Mouse (Mus musculus) erythroblast, embryonic 14.5 days (primary cell): Measurements from ENCODE around the gene 2010111I01Rik. TPM values are rescaled to one million over a fixed set of nuclear protein-coding genes. Genes with fewer than 3 reads are reported as not detected.

Experiments
- H3K27me3 ChIP-seq: 2 replicates; pipeline ENCODE4 v1.6.1; 2012; ENCODE audit warnings: inconsistent platforms; ENCODE audit not compliant: control insufficient read depth
- H3K36me3 ChIP-seq: 2 replicates; pipeline ENCODE4 v1.6.1; 2012; ENCODE audit warnings: mild to moderate bottlenecking, inconsistent platforms; ENCODE audit not compliant: control insufficient read depth
- H3K4me1 ChIP-seq: 2 replicates; pipeline ENCODE4 v1.6.1; 2012; ENCODE audit warnings: inconsistent platforms; ENCODE audit not compliant: control insufficient read depth
- H3K4me3 ChIP-seq: replicated peaks from 2 replicates; pipeline ENCODE3; 2012; ENCODE audit warnings: moderate library complexity, mild to moderate bottlenecking, inconsistent platforms
- H3K9me3 ChIP-seq: 2 replicates; pipeline ENCODE4 v1.6.1; 2012; ENCODE audit warnings: low read length, inconsistent platforms, mixed read lengths; ENCODE audit not compliant: control insufficient read depth
- GATA1 ChIP-seq: IDR thresholded peaks from 2 replicates; pipeline ENCODE4 v1.6.1; 2012; ENCODE audit warnings: low read length, inconsistent platforms, mixed read lengths
- TAL1 ChIP-seq: IDR thresholded peaks from 3 replicates; pipeline ENCODE4 v1.6.1; 2012; ENCODE audit warnings: low read length, inconsistent platforms, mixed read lengths
- polyA plus RNA-seq: library from polyadenylated mRNA; stranded (reverse); fragments of >175 nt; gene quantifications from 2 replicates; pipeline ENCODE4 v1.2.3, GENCODE M21; 2012

The 2010111I01Rik gene
- polyA plus RNA-seq, 1 experiment: 2.2 TPM

DNA sequence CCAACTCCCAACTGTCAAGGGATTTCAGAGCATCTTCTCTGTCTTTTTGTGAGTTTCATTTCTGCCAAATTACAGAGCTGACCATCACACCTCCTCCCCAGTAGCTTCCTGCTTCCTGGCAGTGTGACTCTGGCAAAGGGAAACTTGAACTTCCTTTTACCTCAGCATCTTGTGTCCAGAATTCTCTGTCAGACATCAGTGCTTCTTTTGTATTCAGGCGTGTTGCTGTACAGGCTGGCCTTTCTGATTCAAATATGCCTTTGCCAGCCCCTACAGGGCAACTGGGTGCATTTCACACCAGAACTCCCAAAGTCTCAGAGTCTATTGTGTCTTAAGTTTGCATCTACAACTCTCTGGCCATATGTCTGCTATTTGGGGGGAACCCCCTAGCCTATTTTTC is 183.5 kb downstream of the 2010111I01Rik start:
- Histone ChIP-seq H3K27me3 (no peaks in the 10 kb centered on the region), H3K36me3 (no peaks in the 10 kb centered on the region), H3K4me3 (no peak overlapping the region), H3K4me1 (peaks cover 6% of the 10 kb centered on the region), H3K9me3 (no peaks in the 10 kb centered on the region)
- no peak for TF ChIP-seq TAL1
- no peak for TF ChIP-seq GATA1

DNA sequence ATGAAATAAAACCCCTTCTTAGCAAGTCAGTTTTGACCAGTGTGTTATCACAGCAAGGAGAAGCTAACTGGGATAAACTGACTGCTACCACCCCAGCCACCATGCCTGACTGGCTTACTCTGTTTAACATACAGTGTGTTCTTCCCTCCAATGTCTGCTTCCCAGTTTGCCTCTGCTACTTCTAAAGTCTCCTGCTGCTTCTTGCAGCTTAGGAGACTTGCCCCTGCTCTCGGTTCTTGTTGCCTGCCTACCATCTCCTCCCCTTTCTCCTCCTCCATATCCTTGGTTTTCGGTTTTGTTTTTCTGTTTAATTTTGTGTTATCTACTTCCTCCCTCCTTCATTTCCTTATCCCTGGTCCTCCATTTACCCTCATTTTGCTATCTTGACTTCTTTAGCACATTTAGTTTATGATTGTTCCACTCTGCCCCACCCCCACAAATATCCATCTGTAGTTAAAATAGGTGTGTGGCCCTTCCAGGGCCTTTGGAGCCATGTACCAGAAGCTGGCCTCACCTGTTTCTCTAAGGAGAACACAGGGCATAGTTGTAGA is 185.9 kb downstream of the 2010111I01Rik start:
- Histone ChIP-seq H3K36me3 (no peaks in the 10 kb centered on the region), H3K4me3 (no peak overlapping the region), H3K9me3 (no peaks in the 10 kb centered on the region), H3K4me1 (peaks cover 6% of the 10 kb centered on the region), H3K27me3 (no peaks in the 10 kb centered on the region)
- no peak for TF ChIP-seq TAL1
- TF ChIP-seq GATA1: no peak

DNA sequence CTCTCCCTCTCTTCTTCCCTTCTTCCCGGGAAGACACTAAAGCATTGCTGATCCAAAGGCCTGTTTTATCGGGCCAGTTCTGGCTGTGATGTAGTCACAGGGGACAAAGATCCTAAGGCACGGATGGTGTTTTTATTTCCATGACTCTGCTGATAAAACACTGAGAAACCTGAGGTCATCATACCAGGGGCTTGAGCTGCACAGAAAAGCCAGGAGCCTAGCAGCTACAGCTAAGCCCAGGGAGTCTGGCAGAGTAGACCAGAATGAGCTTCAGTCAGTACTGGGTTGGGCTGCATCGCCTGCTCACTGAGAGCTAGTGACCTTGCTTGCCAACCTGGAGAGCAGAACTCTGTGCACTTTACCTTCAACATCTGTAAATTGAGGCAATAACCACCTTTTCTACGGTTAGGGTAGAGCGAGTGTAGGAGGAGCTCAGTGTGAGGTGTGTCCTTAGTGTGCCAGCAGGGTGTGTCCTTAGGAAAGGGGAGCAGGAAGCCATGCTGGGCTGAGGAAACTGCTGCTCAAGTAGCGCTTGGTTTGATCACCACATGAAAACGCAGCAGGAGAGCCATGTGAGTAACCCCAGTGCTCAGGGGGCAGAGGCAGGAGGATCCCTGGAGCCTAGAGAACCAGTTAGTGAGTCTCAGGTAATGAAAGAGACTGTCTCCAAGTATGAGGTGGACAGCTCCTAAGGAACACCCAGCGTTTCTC is 186.5 kb downstream of the 2010111I01Rik start:
- Histone ChIP-seq H3K4me1 (peaks cover 6% of the 10 kb centered on the region), H3K4me3 (no peak overlapping the region), H3K27me3 (no peaks in the 10 kb centered on the region), H3K36me3 (no peaks in the 10 kb centered on the region), H3K9me3 (no peaks in the 10 kb centered on the region)
- TF ChIP-seq GATA1 (no peak), TAL1 (no peak)

DNA sequence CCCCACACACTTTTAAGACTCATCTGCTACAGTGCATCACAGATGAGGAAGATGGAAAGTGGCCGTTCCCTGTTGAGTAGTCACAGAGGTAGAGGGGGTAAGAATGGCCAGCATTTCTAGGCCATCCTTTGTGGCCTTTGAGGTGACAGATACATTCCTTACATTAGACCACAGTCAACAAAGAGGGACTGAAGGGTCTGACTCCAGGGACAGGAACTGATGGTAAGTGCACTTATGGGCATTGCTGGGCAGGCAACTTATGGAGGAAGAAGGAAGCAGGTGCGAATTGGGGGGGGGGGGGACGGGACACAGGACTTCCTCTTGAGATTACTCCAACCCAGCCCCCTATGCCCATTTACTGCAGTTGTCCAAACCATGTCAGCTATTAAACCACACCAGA is 187.8 kb downstream of the 2010111I01Rik start:
- Histone ChIP-seq H3K36me3 (no peaks in the 10 kb centered on the region), H3K27me3 (no peaks in the 10 kb centered on the region), H3K4me3 (no peak overlapping the region), H3K9me3 (no peaks in the 10 kb centered on the region), H3K4me1 (peaks cover 6% of the 10 kb centered on the region)
- no peak for TF ChIP-seq GATA1
- TF ChIP-seq TAL1: no peak

DNA sequence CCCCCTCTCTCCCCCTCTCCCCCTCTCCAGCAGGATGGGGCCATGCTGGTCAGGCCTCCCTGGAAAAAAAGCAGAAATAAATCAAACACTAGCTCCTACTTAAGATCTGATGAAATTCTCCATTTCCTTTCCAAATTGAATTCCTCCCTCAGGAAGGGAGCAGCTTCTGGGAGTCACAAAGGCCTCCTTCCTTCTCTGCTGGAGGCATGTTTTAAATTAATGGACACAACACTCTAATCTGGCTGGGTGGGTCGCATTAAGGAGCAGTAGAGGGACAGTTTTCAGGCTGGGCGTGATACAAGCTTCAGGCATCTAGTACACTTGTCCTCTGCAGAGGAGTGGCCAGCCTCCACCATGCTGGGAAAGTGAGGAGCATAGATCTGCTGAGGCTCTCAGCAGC is 188.7 kb downstream of the 2010111I01Rik start:
- Histone ChIP-seq H3K36me3 (no peaks in the 10 kb centered on the region), H3K4me3 (no peak overlapping the region), H3K4me1 (peaks cover 6% of the 10 kb centered on the region), H3K27me3 (no peaks in the 10 kb centered on the region), H3K9me3 (no peaks in the 10 kb centered on the region)
- TF ChIP-seq TAL1 (no peak), GATA1 (no peak)

DNA sequence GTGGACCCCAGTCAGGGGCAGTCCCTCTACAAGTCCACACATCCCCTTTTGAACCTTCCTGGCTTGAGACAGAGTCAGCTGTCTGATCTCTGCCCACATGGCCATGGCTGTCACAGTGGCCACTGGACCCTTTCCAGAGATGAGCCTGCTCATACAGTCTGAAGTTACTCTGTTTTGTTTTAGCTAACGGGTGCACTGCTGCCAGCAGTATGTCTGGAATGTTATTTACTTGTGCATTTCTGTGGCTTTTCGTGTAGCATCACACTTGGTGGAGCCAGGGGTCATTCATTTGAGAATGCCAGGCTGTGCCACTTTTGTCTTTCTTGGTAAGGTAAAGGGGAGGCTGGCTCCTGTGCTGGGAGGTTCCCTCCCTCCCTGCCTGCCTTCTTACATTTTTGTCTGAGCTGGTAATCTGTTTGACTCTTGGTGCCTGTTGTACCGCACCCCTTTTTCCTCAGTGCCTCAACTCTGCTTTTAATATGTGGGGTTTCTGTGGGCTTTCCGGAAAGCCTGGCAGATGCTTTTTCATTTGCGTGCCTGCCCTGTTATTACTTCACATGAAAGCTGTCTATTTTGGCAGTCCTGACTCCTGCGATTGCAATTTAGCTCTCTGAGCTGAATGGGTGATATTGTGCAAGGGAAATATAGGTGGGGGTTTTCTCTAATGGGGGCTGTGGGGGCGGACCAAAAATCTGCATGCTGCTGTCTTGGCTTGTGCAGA is 190.3 kb downstream of the 2010111I01Rik start:
- no peak overlapping the region for H3K4me3 ChIP-seq
- H3K9me3 ChIP-seq: no peaks in the 10 kb centered on the region
- H3K4me1 ChIP-seq: peaks cover 6% of the 10 kb centered on the region
- H3K36me3 ChIP-seq: no peaks in the 10 kb centered on the region
- TF ChIP-seq TAL1 (no peak), GATA1 (no peak)
- H3K27me3 ChIP-seq: no peaks in the 10 kb centered on the region

DNA sequence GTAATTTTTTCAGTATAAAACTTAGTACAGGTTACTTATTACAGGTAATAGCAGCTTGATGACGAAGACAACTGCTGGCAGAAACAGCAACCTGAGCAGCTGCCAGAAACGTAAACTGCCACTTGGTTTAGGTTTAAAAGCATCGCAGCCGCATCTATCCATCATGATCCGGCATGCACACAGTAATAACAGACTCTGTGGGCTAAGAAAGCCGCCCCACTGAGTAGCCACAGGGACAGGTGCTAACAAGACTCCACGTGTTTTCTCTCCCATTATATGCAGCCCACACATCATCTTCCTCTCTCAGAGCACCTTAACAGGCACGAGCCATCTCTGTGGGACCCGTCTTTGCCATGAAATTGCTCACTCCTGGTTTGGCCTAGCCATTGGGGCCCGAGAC is 191.6 kb downstream of the 2010111I01Rik start:
- H3K4me1 ChIP-seq: peaks cover 3% of the 10 kb centered on the region
- H3K4me3 ChIP-seq: no peak overlapping the region
- no peaks in the 10 kb centered on the region for H3K27me3 ChIP-seq
- no peak for TF ChIP-seq GATA1
- H3K36me3 ChIP-seq: no peaks in the 10 kb centered on the region
- no peaks in the 10 kb centered on the region for H3K9me3 ChIP-seq

DNA sequence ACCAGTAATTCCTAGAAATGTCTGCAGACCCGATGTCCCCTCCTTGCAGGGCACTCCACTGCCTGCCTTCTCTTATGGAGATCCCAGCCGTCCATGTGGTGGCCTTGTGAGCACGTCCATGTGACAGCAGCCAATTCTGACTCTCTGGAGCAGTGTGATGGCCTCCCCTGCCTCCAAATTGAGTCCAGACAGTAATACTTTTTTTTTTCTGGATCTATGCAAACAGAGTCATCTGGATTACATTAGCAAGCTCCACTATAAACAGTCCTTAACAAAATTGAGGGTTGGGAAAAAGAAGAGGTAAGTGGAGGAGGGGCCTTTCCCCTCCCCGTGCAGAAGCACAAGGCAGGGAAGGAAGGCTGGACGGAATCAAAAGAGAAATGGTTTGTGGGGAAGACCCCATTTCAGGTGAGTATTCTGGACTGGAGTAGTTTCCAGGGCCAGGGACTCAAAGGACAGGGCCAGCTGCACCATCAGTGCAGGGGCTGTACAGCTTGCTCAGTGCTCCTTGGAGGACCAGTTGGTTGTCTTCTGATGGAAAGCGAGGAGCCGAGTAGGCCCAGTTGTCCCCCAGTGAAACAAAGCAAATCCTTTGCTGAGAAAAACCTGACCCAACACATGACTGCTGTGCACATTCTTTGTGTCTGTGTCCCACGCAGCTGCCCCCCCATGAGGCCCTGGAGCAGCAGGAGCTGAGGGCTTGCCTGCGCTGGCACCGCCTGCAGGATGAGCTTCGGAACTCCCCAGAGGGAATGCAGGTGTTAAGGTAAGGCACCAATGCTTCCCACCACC is 205.8 kb downstream of the 2010111I01Rik start:
- H3K36me3 ChIP-seq: no peaks in the 10 kb centered on the region
- no peaks in the 10 kb centered on the region for H3K4me1 ChIP-seq
- TF ChIP-seq TAL1: no peak
- TF ChIP-seq GATA1: no peak
- H3K9me3 ChIP-seq: no peaks in the 10 kb centered on the region
- H3K4me3 ChIP-seq: no peak overlapping the region
- no peaks in the 10 kb centered on the region for H3K27me3 ChIP-seq
